Mouse (Mus musculus) ovary, postnatal 36 days (tissue): ENCODE measurements around the gene Ick.
"Not testable (repeated sequence)": the region's sequence is repeated elsewhere in the genome, so short reads cannot be mapped to it uniquely, and the experiment has no call there.

Experiments
- DNase-seq: peaks from one replicate; pipeline ENCODE4 v3.0.0; 2022; ENCODE audit warnings: low spot score, mixed read lengths

The Ick gene

GRCm38 (mm10) chr9:78108796-78109239 is at the start of gene Ick, which contains the start of gene Fbxo9:
TSS of gene Ick (plus strand) at chr9:78109192.
TSS of gene Fbxo9 (minus strand) at chr9:78109065.
- peak; percentile 78 for DNase-seq

- no peak for DNase-seq
Observed at GRCm38 (mm10) chr9:78059525-78060120, 49.4 kb upstream of the Ick start.

GRCm38 (mm10) chr9:78062392-78062791 is 46.6 kb upstream of the Ick start:
- no peak for DNase-seq

GRCm38 (mm10) chr9:78064121-78064520 is 44.9 kb upstream of the Ick start:
- DNase-seq = no peak

- no peak for DNase-seq
Observed at GRCm38 (mm10) chr9:78070496-78070895, 38.5 kb upstream of the Ick start.

- DNase-seq = no peak
Observed at GRCm38 (mm10) chr9:78071626-78072025, 37.4 kb upstream of the Ick start.

- not testable (repeated sequence) for DNase-seq
Observed at GRCm38 (mm10) chr9:78073291-78073690, 35.7 kb upstream of the Ick start.

GRCm38 (mm10) chr9:78073713-78074340 is 35.2 kb upstream of the Ick start:
- no peak for DNase-seq

- DNase-seq = no peak
Observed at GRCm38 (mm10) chr9:78075256-78075655, 33.7 kb upstream of the Ick start.

GRCm38 (mm10) chr9:78078240-78078639 is 30.8 kb upstream of the Ick start:
- no peak for DNase-seq

- DNase-seq = no peak
Observed at GRCm38 (mm10) chr9:78081835-78082234, 27.2 kb upstream of the Ick start.

- DNase-seq = no peak
Observed at GRCm38 (mm10) chr9:78084341-78084740, 24.7 kb upstream of the Ick start.

GRCm38 (mm10) chr9:78085722-78086287 is 23.2 kb upstream of the Ick start:
- no peak for DNase-seq

- no peak for DNase-seq
Observed at GRCm38 (mm10) chr9:78087751-78088150, 21.2 kb upstream of the Ick start.

- DNase-seq = no peak
Observed at GRCm38 (mm10) chr9:78088521-78088920, 20.5 kb upstream of the Ick start.

GRCm38 (mm10) chr9:78088971-78089370 is 20.0 kb upstream of the Ick start:
- no peak for DNase-seq

- no peak for DNase-seq
Observed at GRCm38 (mm10) chr9:78089906-78090305, 19.1 kb upstream of the Ick start.

GRCm38 (mm10) chr9:78090596-78090995 is 18.4 kb upstream of the Ick start:
- DNase-seq = no peak

GRCm38 (mm10) chr9:78095686-78096085 is 13.3 kb upstream of the Ick start:
- no peak for DNase-seq

GRCm38 (mm10) chr9:78096376-78096775 is 12.6 kb upstream of the Ick start:
- DNase-seq = no peak

- no peak for DNase-seq
Observed at GRCm38 (mm10) chr9:78100956-78101355, 8.0 kb upstream of the Ick start.

- DNase-seq = no peak
Observed at GRCm38 (mm10) chr9:78101431-78101830, 7.6 kb upstream of the Ick start.

- no peak for DNase-seq
Observed at GRCm38 (mm10) chr9:78103965-78104560, 4.9 kb upstream of the Ick start.
